11 mouse cellular contexts compared by ENCODE assay signal in the genomic region with DNA sequence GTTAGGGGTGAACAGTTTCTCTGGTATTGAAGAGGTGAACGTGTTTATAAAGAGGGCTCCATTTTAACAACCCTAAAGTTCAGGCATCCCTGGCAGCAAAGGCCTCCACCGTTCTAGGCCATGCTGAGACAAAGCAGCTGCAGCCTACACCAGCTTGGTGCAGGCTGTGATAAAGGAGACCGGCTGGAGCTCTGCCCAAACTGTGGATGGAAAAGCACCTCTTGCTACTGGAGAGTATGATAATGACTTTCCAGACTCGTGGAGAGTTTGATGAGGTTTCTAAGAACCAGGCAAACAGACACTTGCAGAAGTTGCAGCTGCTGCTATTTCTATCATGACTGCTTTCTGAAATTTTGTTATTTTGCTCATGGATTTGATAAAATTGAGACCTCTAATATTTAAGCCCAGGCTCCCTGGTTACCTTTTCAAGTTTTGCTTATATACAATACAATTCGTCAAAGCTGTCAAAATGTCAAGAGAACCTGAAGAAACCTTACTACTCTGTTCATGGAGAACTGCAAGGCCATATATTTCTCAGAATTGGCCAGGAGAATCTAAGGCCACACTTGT. TPM values are rescaled to one million over a fixed set of nuclear protein-coding genes. Genes with fewer than 3 reads are reported as not detected.
DNase-seq lines count a peak whose midpoint lies in the region; ATAC-seq and TF ChIP-seq lines count a peak whose summit lies in the region.
"Had no signal": no experiment of that assay in that cellular context is flagged by ENCODE, and none has a peak within 500 bp of the region (broad histone marks: within the 10 kb centered on the region; RNA-seq: fewer than 3 reads in every experiment).

No protein-coding gene starts in this region.

- peak; percentile 45 to 75; a peak in 3 of 4 replicates for TF ChIP-seq EP300 in MEL (IDR thresholded peaks at IDR 0.05; ENCODE audit: low read depth in 1 of 2, low read length in 2 of 2)

- no peak overlapping the region for H3K9ac ChIP-seq in kidney, embryonic 14.5 days (ENCODE audit: low read depth, low read length)
- no peak overlapping the region for H3K9ac ChIP-seq in MEL (ENCODE audit: control insufficient read depth, low read depth, low read length, poor library complexity, severe bottlenecking)
- 0 out of 2 replicates have a peak overlapping the region, but pooled peaks have one; percentile 9 for H3K9ac ChIP-seq in liver, embryonic 16.5 days (ENCODE audit: low read depth, low read length)
- H3K9ac ChIP-seq in intestine, embryonic 15.5 days = no peak overlapping the region

- peak; percentile 17 for DNase-seq in kidney, postnatal 14 days
- peak; percentile 83 for DNase-seq in MEL (ENCODE audit: low read depth, low spot score)
- peak; percentile 58 for DNase-seq in c-Kit-positive CD71-positive TER-119-negative erythroid progenitor cells, embryonic 14.5 days (ENCODE audit: low read depth)
- no peak for DNase-seq in urinary bladder, postnatal 25 days (ENCODE audit: low spot score)
- no peak for DNase-seq in urinary bladder, postnatal 14 days (ENCODE audit: low spot score)
- DNase-seq: kidney, adult 9 months; thymus, postnatal 36 days had no signal

- no peaks in the 10 kb centered on the region for H3K9me3 ChIP-seq in kidney, embryonic 14.5 days (ENCODE audit: control insufficient read depth, low read length)
- H3K9me3 ChIP-seq in MEL (replicated peaks; ENCODE audit: insufficient read depth, low read length) = no peaks in the 10 kb centered on the region
- H3K9me3 ChIP-seq in liver, embryonic 16.5 days (replicated peaks; ENCODE audit: control insufficient read depth, low read length) = no peaks in the 10 kb centered on the region
- H3K9me3 ChIP-seq in intestine, embryonic 15.5 days = no peaks in the 10 kb centered on the region

- no peaks in the 10 kb centered on the region for H3K27me3 ChIP-seq in kidney, embryonic 14.5 days (ENCODE audit: control insufficient read depth, insufficient read depth, low read length)
- no peaks in the 10 kb centered on the region for H3K27me3 ChIP-seq in MEL (ENCODE audit: control insufficient read depth in 1 of 2, insufficient read depth in 2 of 2, low read length in 2 of 2)
- H3K27me3 ChIP-seq in liver, embryonic 16.5 days (ENCODE audit: control insufficient read depth, insufficient read depth, low read depth, low read length) = no peaks in the 10 kb centered on the region
- no peaks in the 10 kb centered on the region for H3K27me3 ChIP-seq in intestine, embryonic 15.5 days (replicated peaks)

- 47% methylated on average over 5 of the region's 5 CpGs for WGBS in kidney, embryonic 14.5 days
- 33% methylated on average over 5 of the region's 5 CpGs for WGBS in liver, embryonic 16.5 days (ENCODE audit: insufficient replicate concordance)
- 54% methylated on average over 5 of the region's 5 CpGs for WGBS in intestine, embryonic 15.5 days

- H3K27ac ChIP-seq in kidney, embryonic 14.5 days (ENCODE audit: low read depth, low read length) = no peak overlapping the region
- peak overlapping the region; percentile 7; the same call in 1 of the 2 replicates for H3K27ac ChIP-seq in MEL (ENCODE audit: control insufficient read depth, low read depth, low read length)
- peak overlapping the region; percentile 68 for H3K27ac ChIP-seq in liver, embryonic 16.5 days (ENCODE audit: low read length)
- no peak overlapping the region for H3K27ac ChIP-seq in intestine, embryonic 15.5 days

- no peak overlapping the region for H3K4me3 ChIP-seq in kidney, embryonic 14.5 days (ENCODE audit: low read length)
- no peak overlapping the region for H3K4me3 ChIP-seq in MEL (ENCODE audit: control insufficient read depth in 1 of 2, insufficient read depth in 1 of 2, low read depth in 2 of 2, low read length in 2 of 2)
- H3K4me3 ChIP-seq in liver, embryonic 16.5 days (ENCODE audit: low read depth, low read length) = no peak overlapping the region
- no peak overlapping the region for H3K4me3 ChIP-seq in intestine, embryonic 15.5 days (replicated peaks)

- peaks cover 14% of the 10 kb centered on the region for H3K79me2 ChIP-seq in MEL (ENCODE audit: control insufficient read depth, insufficient read depth, low read length, poor library complexity)

- ATAC-seq in kidney, embryonic 14.5 days (ENCODE audit: low FRiP score, low TSS enrichment) = no peak
- ATAC-seq in liver, embryonic 16.5 days (ENCODE audit: low read depth) = peak; percentile 30; the same call in 1 of the 2 replicates
- ATAC-seq in intestine, embryonic 15.5 days = no peak
- ATAC-seq: forebrain, embryonic 16.5 days had no signal

- H3K4me2 ChIP-seq in kidney, embryonic 14.5 days (replicated peaks; ENCODE audit: low read depth, low read length) = no peak overlapping the region
- H3K4me2 ChIP-seq in liver, embryonic 16.5 days (ENCODE audit: low read depth, low read length) = peak overlapping the region; percentile 34; the same call in 1 of the 2 replicates
- H3K4me2 ChIP-seq in intestine, embryonic 15.5 days (replicated peaks) = no peak overlapping the region

- 0 out of 2 replicates have a peak, but pooled peaks cover 8% of the 10 kb centered on the region for H3K4me1 ChIP-seq in kidney, embryonic 14.5 days (ENCODE audit: control insufficient read depth, insufficient read depth, low read length)
- peaks cover 8 to 10% of the 10 kb centered on the region in 2 experiments for H3K4me1 ChIP-seq in MEL (ENCODE audit: control insufficient read depth in 1 of 2, insufficient read depth in 2 of 2, low read length in 2 of 2)
- H3K4me1 ChIP-seq in liver, embryonic 16.5 days (ENCODE audit: control insufficient read depth, low read depth, low read length) = peaks cover 28% of the 10 kb centered on the region
- H3K4me1 ChIP-seq in intestine, embryonic 15.5 days (replicated peaks) = no peaks in the 10 kb centered on the region

- no peak for TF ChIP-seq POLR2A in MEL (IDR thresholded peaks at IDR 0.05; ENCODE audit: control insufficient read depth in 1 of 2, insufficient read depth in 1 of 2, low read depth in 1 of 2, low read length in 2 of 2, poor library complexity in 1 of 2)

- no peak for TF ChIP-seq CTCF in MEL (IDR thresholded peaks at IDR 0.05 in 2 of 3, conservative IDR thresholded peaks at IDR 0.05 in 1 of 3; ENCODE audit: control insufficient read depth in 1 of 3, insufficient read depth in 1 of 3, low read depth in 2 of 3, low read length in 3 of 3, poor library complexity in 1 of 3, severe bottlenecking in 1 of 3)

- no peaks in the 10 kb centered on the region for H3K36me3 ChIP-seq in kidney, embryonic 14.5 days (ENCODE audit: control insufficient read depth, insufficient read depth, low read length)
- H3K36me3 ChIP-seq in MEL (ENCODE audit: control insufficient read depth in 1 of 2, insufficient read depth in 2 of 2, low read length in 2 of 2) = peaks cover 0 to 17% of the 10 kb centered on the region in 2 experiments; a peak in 2 of 4 replicates
- no peaks in the 10 kb centered on the region; the same call in 1 of the 2 replicates for H3K36me3 ChIP-seq in liver, embryonic 16.5 days (ENCODE audit: control insufficient read depth, insufficient read depth)
- H3K36me3 ChIP-seq in intestine, embryonic 15.5 days = no peaks in the 10 kb centered on the region

- TF ChIP-seq RAD21 in MEL (IDR thresholded peaks at IDR 0.05; ENCODE audit: low read depth, low read length) = no peak

TF ChIP-seq in MEL, 35 proteins besides CTCF, POLR2A, EP300 and RAD21:
- TF ChIP-seq UBTF (IDR thresholded peaks at IDR 0.05; ENCODE audit: borderline replicate concordance, insufficient read depth, low read depth, low read length) (no peak), MEF2A (IDR thresholded peaks at IDR 0.05; ENCODE audit: extremely low read depth, insufficient replicate concordance, low read depth, low read length, poor library complexity, severe bottlenecking) (no peak), ZNF384 (IDR thresholded peaks at IDR 0.05; ENCODE audit: low read depth, low read length) (peak; percentile 34; the same call in 1 of the 2 replicates), GATA1 (IDR thresholded peaks at IDR 0.05; ENCODE audit: low read depth, low read length) (no peak), ETS1 (IDR thresholded peaks at IDR 0.05; ENCODE audit: low read depth, low read length) (peak; percentile 78), MYC (IDR thresholded peaks at IDR 0.05; ENCODE audit: low read depth, low read length) (peak; percentile 35; the same call in 1 of the 2 replicates), POLR2AphosphoS2 (IDR thresholded peaks at IDR 0.05; ENCODE audit: low read length) (no peak), TAL1 (IDR thresholded peaks at IDR 0.05; ENCODE audit: low read length) (peak; percentile 55), SMC3 (IDR thresholded peaks at IDR 0.05; ENCODE audit: low read depth, low read length) (peak; percentile 19; the same call in 1 of the 2 replicates), TCF12 (IDR thresholded peaks at IDR 0.05; ENCODE audit: low read depth, low read length) (peak; percentile 84), BHLHE40 (IDR thresholded peaks at IDR 0.05; ENCODE audit: borderline replicate concordance, low read depth, low read length) (no peak), TBP (IDR thresholded peaks at IDR 0.05; ENCODE audit: low read depth, low read length) (no peak; the same call in 1 of the 2 replicates), RCOR1 (IDR thresholded peaks at IDR 0.05; ENCODE audit: low read depth, low read length) (0 out of 2 replicates have a peak, but pooled peaks have one; percentile 42), MXI1 (IDR thresholded peaks at IDR 0.05; ENCODE audit: low read depth, low read length) (peak; percentile 37; the same call in 1 of the 2 replicates), NELFE (IDR thresholded peaks at IDR 0.05; ENCODE audit: low read depth, low read length) (no peak), CHD1 (IDR thresholded peaks at IDR 0.05; ENCODE audit: low read depth, low read length) (no peak)

RNA-seq across cellular contexts. Expression of a gene that starts 3.4 kb away (rescaled TPM):
- polyA plus RNA-seq in kidney, embryonic 14.5 days (2014; fragmentation: Nextera tagmentation; extraction: Ambion mirVana) = 26.0 and 28.7 TPM in 2 replicates
- total RNA-seq in MEL (2012; rRNA removed) = 10.1 and 12.6 TPM in 2 replicates
- polyA plus RNA-seq in MEL (2012; ENCODE audit: insufficient read depth in 1 of 2, insufficient read length in 2 of 2, low read depth in 1 of 2, low replicate concordance in 2 of 2, missing spikeins in 1 of 2) = 10 to 100 TPM in 1 of 2 experiments, not detected in 1; 15.8 TPM
- 11.6 and 15.1 TPM in 2 replicates for polyA plus RNA-seq in liver, embryonic 16.5 days (2015; fragmentation: Nextera tagmentation; extraction: Ambion mirVana)
- 13.7 and 16.3 TPM in 2 replicates for polyA plus RNA-seq in intestine, embryonic 15.5 days (2015; fragmentation: Nextera tagmentation; extraction: Ambion mirVana)

Comparison
In these comparisons a context has a peak if more than half of its experiments do, and no peak if none do; other contexts are left out.
1. DNase-seq: peak in kidney, postnatal 14 days (single experiment), MEL (single experiment) and c-Kit-positive CD71-positive TER-119-negative erythroid progenitor cells, embryonic 14.5 days (single experiment); none in urinary bladder, postnatal 25 days (single experiment) and urinary bladder, postnatal 14 days (single experiment).
2. H3K27ac ChIP-seq: peak in MEL (single experiment) and liver, embryonic 16.5 days (single experiment); none in kidney, embryonic 14.5 days (single experiment) and intestine, embryonic 15.5 days (single experiment).